Mouse (Mus musculus): ENCODE results near the gene Olfr1392.

DNA sequence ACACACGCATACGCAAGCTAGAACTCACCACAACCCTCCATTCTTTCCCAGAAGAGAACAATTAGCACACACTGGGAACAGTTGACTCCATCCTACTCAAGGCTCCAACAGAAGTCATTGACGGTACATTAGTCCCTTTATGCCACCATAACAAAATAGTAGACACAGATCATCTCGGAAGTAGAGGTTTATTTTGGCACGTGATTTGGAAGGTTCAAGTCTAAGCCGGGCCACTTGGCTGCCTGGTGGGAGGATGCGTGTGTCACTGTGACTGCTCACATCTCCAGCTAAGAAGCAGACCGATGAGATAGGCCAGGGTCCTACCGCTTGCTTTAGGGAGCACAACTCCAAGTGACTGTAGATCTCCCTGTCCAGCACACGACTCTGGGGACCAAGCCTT lies 17.8 kb upstream of the Olfr1392 start:
- no peak for TF ChIP-seq HCFC1 (IDR thresholded peaks at IDR 0.05; ENCODE audit: borderline replicate concordance, insufficient read depth, low read length)
- no peak for TF ChIP-seq CHD2 (IDR thresholded peaks at IDR 0.05; ENCODE audit: low read depth, low read length)
